Mouse (Mus musculus): ENCODE measurements at regions not wholly inside any gene's neighbourhood (a gene's known extent, or its start where the extent isn't known, plus 50 kb on each side); places are given as distances from the start of the nearest gene placed in this dataset.
"Not testable (repeated sequence)": the region's sequence is repeated elsewhere in the genome, so short reads cannot be mapped to it uniquely, and the experiment has no call there.

DNA sequence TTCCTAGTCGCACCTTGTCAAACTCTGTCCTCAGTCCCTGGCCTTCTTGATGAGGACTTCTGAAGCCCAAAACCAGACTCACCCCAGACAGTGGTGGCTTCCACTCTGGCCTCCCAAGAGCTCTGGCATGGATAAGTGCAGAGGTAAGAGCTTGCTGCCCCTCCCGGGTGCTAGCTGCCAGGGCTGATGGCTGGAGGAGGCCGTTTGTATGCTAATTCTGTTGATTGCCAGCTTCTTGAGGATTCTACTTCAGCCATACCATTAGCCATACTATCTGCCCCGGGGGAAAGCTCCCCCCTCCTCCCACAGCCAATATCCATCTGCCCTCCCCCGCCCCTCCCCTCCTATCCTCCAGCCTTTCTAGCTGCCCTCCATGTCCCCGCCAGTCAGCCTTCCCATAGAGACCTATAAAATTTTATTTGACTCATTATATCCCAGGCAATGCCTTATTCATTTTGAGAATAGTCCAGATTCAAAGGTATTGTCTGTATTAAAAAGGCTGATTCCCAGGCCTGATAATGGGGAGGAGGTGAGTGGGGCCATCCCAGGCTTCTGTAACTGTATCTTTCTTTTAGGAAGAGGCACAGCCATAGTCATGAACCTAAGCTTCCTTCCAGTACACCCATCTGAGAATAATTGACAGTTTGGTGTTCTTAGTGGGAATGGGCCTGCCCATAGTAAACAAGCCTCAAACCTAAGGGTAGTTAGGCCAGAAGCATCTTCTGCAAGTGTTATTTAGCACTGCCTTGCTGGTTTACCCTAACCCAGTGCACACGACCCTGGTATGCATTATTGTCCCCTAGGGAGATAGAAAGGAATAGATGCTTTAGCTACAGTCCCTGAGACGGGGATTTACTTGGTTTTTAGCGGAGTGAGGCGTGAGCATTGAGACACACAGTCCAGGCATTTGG is 239.2 kb upstream of the 1700012A03Rik start:
- DNase-seq: no peak

DNA sequence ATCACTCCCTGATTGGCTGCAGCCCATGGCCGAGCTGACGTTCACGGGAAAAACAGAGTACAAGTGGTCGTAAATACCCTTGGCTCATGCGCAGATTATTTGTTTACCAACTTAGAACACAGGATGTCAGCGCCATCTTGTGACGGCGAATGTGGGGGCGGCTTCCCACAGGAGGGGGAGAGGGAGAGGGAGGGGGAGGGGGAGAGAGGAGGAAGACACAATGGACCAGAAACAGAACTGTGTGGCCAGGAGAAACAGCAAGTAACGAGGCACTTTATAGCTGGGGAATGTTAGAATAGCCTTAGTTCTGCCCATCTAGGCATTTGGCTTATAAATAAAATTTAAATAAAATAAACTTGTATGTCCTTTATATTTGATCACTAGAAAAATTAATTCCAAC is 240.7 kb upstream of the Podxl start:
- peak; percentile 47 for DNase-seq

DNA sequence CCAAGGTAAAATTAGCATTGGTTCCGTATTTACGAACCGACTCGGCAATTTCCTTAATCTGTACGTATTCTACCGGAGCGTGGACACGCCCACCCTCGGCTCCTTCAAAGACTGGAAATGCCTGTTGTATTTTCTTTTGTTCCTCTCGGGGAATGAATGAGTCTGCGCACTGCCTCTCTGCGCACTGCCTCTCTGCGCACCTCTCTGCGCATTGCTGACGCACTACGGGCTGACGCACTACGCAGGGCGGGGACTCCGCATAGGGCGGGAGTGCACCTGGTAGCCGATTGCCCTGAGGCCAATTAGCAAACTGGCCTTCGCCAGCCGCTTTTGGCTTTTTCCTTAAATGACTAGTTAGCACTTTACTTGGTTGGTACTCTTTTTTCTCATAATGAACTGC is 239.4 kb upstream of the Podxl start:
- not testable (repeated sequence) for DNase-seq

DNA sequence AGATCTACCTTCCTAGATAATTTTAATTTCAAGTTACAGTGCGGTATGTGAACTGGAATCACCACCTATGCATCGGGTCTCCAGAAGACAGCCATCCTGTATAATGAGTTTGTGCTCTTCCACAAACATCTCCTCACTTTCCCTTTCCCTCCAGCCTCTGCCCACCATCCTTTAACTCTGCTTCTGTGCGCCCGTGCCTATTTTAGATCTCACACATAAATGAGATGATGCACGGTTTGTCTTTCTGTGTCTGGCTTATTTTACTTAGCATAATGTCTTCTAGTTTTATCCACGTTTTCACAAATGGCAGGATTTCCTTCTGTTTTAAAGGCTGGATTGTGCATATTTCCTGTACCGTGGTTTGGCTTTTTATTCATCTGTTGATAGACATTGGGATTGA is 227.8 kb upstream of the Podxl start:
- DNase-seq: no peak

DNA sequence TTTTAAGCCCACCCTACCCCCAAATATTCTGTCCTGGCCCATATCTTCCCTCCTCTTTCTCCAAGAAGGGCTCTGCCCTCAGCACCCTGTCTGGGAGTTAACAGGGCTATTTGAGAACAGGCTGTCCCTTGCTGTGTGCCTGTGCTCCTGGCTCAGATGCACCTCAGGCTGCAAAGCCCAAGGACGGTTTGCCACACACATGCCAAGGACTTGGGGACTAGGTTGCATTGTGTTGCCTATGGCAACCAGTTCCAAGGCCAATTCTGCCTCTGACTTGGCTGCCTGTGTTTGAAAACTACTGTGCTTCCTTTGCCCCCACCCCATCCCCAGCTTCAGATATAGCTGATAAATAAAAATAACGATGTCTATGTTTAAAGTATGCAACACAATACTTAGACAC is 227.1 kb upstream of the Podxl start:
- DNase-seq: no peak

DNA sequence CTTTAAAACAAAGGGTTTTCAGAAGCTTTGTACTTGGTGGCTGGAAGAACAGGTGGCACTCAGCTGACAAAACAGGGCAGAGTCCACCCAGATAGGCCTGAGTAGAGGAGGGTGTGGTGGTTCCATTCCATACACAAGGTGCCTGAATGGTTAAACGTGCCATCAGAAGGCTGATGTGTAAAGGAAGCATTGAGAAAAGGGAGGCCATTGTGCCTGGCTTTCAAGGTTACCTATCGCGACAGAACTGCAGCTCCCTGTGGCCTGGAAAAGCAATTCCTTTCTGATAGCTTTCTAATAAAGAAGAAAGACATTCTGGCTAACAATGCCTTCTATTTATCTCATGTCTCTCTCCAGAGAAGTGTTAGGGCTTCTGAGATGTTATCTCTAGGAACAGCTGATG is 213.1 kb upstream of the Podxl start:
- DNase-seq: no peak

DNA sequence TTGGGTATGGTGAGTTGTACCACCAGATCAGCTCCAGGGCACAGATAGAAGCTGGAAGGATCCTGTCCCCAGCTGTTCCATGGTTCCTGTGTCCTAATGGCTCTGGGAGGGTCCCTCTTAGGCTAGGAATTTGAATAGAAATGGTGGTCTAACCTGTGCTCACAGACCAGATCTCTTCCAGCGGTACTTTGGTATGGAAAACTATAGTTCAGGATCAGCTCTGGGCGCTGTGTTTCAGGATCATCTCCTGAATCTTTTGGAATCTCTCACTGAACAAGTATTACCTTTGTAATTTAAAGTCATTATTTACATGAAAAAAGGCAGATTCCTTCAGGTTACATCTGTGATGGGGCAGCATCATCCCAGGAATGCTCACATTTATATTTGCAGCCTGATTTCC is 208.1 kb upstream of the Podxl start:
- no peak for DNase-seq

DNA sequence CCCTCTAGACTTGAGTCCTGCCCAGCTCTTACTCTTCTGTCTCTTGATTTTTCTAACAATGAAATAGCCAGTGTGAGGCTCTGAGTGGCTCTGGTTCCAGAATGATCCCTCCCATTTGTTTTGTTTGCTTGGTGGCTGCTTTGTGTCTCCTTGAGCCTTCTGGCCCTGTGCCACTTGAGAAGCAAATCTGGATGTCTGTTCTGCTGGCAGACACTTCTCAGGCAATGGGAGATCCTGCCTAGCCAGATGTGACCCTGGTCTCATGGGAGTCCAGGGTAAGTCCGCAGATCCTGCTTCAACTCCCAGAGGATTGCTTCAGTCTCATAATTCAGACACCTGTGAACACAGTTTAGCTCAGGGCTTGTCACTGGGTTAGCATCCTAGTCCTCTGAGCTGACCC is 181.8 kb upstream of the Podxl start:
- no peak for DNase-seq

DNA sequence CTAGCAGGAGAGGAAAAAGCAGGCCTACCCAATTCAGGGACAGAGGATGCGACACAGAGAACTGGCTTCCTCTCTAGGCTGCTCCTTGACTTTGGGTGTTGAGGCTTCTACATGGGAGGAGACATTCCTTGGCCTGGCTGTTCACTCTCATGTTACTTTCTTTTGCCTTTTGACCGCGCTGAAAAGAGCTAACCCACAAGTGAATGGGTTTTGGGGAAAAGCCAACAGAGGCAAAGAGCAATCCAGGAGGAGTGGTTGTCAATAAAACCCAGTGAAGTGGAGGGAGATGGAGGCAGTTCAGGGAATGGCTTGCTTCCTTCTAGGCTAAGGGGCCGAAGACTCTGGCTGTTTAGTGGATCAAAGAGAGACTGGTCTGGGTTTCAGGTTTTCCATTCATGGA is 167.6 kb upstream of the Podxl start:
- DNase-seq: no peak

DNA sequence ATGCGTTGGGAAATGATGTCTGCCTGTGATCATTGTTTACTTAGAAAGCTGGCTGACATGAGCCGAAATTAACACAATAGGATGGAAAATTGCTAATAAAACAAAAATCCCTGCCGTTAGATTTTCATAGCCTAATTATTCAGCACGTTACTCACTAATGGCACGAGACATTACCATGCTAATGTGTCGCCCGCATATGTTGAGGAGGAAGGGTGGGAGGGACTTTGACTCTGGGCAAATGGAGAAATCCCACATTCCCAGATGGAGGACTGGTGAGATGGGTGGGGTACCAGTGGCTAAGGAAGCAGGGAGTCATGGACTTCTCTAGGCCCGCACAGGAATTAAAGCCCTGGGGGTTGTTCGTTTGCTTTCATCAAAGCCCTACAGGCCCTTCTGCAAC is 155.8 kb upstream of the Podxl start:
- DNase-seq: peak; percentile 7

DNA sequence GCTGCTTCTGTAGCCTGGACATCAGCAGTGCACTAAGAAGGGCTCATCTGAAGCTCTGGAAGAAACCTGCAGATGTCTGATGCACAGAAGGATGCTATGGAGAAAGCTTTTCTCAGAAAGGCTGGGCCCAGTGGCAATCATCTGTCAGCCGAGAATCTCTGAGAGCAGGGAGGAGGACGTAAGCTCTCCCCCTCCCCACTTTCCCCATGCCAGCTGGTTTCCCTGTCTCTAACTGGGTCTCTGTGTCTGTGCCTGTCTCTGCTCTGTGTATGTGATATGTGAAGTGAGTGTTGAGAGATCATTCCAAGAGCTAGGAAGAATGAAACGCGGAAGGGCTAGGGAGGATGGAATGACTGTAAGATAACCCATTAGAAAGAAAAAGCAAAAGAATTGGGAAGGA is 155.1 kb upstream of the Podxl start:
- DNase-seq: peak; percentile 7

DNA sequence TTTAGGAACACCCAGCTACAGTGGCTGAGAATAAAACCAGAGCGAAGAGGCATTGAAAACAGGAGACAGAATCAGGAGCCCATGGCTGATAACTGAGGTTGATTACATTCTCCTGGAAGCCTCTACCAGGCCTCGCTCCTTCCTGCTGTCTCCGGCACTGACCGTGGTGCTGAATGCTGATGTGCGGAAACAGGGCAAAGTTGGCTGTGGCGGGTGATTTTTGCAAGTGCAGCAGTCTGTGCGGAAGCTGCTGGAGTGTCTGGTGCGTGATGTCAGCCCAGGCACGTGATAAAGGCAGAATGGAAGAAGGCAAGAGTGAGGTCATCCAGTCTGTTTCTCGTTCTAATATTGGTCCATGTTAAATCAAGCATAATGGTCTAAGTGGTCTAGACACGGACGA is 153.8 kb upstream of the Podxl start:
- peak; percentile 68 for DNase-seq

DNA sequence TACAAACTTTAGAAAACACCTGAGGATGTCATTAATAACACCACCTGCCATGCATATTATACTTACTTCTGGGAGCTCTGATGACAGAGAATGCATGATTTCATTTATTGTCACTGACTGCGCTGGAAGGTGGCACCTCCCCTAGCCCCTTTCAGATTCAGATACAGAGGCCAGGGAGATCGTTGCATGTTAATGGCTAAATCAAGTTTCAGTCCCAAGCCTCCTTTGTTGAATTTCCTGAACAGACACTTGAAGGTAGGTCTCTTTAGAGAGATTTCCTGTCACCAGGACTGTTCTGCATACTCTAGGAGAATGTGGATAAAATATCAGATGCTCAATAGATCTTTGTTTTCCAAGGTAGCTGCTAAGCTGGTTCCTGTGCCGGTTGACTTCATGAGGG is 143.5 kb upstream of the Podxl start:
- DNase-seq: no peak

DNA sequence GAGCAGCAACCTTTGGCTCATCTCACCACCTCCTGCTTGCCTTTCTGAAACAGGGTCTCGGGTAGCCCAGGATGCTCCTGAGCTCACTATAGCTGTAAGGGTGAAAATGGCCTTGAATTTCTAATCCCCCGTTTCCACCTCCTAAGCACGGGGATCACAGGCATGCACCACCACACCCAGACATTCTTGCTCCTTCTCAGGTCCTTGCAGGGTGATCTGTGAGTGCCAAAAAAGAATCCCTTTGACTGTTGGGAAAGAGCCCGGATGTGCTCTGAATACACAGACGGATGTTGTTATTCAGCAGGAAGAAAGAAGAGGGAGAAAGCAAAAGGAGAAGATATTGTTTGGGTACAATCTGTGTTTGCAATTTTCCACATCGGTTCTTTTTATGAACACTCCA is 140.4 kb upstream of the Podxl start:
- no peak for DNase-seq

DNA sequence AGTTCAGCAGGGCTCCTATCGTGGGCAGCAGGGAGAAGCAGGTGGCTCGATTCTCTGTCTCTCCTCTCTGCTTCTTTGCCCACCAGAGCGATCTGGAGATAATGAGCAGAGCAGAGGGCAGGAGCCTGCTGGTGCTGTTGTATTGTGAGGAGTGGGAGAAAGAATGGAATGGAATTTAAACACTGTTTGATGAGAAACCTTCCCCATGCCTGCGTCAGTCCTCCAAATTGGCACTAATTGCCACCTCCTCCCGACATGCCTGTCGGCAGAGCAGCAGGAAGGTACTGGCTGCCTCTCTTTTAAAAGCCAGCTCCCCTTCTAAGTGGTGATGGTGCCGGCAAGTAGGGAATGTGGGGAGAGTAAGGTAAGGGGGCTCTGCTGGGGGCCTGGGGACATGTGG is 139.2 kb upstream of the Podxl start:
- peak; percentile 27 for DNase-seq

DNA sequence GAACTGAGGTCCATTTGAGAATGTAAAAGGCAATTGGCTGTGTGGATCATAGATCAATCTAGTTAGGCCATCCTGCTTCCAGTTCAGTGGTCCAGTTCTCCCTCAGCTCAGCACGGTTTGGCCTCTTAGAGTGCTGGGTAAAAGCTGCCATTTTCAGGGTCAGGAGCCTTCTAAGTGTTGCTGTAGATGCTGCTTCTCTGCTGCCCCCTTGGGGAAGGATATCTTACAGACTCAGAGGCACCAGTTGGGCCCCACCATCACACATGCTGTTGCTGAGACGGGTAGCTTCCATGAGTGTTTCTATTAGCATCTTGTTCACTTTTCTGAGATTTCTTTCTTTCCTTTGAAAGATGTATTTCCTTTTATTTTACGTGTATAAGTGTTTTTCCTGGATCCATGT is 132.1 kb upstream of the Podxl start:
- DNase-seq: no peak

DNA sequence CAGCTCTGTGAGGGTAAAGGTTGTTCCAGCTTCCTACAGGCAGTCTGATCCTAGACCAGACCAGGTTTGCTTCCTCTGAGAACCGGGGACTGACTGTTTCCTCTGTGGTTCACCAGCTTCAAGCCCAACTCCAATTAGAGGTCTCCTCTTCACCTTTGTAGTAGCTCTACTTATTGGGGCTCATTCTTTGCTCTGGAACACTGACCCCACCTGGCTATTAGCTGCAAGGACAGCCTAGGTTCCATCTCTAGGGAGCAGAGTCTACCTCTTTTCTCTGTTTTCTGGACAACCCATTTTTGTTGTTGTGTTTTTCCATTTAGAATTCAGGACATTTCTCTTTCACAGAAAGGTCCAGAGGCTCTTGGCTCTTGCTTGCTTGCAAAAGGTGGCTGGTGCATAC is 129.3 kb upstream of the Podxl start:
- no peak for DNase-seq

DNA sequence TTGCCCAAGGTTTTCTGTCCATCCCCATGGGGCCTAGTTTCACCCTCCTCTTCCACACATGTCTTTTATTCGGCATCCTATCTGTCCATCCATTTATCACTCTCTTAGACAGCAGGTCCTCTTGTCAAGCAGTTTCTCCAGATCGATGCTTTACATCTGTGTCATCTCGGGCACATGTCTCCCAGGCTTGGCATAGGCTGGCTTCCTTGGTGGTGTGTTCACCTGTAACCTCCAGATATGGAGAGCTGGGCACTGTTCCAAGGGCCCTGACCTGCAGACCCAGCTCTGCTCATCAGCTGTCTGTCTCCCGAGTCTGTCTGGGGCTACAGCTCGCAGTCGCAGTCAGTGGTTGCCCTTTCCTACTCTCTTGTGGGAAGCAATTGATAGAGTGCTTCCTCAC is 128.2 kb upstream of the Podxl start:
- no peak for DNase-seq

DNA sequence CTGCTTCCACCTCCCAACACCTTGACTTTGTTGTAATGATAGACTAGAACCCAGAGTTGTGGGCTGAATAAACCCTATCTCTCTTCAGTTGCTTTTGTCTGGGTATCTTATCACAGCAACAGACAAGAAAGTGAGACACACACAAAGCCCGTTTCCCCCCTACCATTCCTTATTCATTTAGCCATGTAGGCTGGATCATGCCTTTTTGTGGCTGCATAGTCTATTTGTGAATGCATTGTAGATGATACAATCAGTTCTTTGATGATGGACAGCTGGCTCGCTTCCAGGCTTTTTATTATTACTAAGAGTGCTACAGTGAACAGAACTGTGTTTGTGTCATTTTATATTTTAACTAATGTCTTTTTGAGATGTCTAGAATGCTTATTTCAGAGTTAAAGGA is 116.3 kb upstream of the Podxl start:
- no peak for DNase-seq

DNA sequence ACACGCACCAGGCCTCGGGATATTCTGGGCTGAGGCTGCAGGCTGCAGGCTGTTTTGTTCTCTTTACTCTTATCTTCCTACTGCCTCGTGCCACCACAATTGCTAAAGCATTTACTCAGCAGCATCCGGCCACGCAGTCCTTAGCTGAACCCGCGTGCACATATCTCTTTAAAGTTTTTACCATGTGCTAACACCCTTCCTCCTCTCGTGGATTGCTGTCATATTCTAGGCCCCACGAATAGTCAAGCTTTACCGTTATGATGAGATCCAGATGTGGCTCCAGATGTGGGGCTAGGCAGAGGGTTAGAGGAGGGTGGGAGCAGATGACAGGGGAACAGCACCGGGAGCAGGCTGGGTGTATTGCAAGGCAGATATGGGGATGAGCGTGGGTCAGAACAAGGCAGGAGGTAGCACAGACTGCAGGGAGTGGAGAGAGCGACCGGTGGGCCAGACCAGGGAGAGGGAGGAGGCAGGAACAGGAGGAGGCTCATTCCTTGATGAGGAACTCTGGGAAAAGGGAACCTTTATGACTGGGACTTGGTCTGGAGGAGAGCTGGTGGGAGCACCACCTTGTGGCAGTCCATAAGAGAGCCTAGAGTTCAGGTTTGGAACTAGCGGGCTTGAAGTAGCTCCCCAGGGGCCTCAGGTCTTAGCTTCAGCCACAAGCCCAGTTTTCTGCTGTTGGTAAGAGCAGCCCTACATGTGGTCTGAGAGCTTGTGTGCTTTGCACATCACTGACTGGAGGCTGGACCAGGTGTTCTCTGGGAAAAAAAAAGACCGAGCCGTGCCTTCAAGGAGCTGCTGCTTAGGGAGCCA is 102.1 kb upstream of the Podxl start:
- no peak for DNase-seq

DNA sequence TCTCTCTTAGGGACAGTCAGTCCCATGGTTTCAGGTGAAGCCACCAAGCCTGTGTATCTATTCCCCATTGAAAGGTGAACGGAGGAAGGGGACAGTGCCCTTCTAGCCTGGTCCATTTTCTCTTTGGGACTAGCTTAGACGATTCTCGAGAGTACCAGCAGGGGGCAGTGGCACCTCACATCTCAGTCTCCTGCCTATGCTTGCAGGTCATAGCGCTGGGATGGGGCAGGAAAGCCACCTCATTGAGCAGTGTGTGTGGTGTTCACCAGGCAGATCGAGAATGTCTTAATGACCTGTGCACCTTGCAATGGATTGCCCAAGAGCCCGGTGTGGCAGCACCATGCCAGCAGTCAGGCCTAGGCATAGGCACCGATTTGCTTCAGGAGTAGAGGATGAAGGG is 100.7 kb upstream of the Podxl start:
- peak; percentile 78 for DNase-seq

DNA sequence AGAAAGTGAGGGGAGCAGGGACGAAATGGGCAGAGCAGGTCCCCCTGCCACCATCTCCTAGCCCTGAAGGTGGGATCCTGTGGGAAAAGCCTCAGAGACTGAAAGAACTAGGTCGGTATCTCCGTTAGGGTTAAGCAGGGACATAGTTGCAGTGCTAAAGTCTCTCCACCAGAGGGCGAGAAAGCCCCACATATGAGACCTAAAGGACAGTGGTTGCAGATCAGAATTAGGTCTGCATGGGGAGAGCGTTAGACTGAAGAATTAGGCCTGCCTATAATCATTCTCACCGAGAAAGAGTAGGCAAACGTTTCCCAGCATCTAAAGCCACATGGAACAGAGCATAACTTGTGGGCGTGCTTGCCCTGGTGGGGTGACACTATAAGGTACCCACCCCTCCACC is 97.0 kb upstream of the Podxl start:
- DNase-seq: peak; percentile 86

DNA sequence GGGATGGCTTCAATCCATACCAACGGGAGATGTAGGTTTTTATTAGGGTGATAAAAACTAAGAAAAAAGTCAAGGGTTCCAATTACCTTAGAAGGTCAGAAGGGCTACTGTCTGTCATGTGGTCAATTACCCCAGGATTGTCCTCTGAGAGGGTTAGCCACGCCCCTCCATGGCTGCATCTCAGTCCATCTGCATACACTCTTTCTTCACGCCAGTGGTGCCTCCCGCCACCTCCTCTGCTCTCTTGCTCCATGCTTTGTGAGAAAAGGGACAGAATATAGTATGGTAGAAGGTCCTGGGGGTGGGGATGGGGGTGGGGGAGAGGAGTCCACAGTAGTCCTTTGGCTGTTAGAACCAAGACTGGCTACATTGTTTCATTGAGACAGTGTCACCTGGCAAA is 96.1 kb upstream of the Podxl start:
- DNase-seq: no peak

DNA sequence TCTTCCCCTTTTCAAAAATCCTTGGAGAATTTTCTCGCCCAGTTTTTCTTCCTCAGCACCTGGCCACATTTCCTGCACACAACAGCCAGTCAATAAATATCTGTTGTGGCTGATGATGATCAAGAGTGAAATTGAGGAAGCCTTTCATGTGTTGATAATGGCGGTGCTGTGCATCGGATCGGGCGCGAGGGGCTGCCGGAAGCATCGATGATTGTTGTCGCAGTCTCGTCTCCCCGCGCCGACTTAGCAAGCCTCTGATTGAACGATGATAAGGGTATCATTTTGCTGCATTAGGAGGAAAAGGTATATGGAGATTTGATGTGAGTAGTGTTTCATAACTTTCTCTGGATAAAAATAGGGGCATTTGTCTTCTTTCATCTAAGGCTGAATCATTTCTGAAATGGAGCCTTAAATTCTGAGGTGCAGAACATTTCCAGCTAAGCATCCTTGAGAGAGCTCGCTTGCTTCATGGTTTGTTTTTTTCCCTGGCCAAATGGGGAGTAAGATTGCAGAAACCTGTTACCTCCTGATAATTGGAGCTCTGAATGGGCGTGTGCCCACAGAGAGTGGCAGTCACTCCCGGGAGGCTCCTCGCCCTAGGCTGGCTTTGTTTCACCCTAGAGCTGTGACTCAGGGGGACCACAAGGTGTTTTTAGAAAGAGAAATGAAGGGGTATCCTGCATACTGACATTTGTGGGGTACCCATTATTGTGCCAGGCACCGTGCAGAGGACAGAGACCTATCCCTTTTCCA is 94.8 kb upstream of the Podxl start:
- no peak for DNase-seq
